Mouse (Mus musculus): ENCODE data around the gene Cth.

- TF ChIP-seq CTCF (IDR thresholded peaks at IDR 0.05; ENCODE audit: borderline replicate concordance, extremely low read depth, insufficient read depth, insufficient read length) (no peak), POLR2A (IDR thresholded peaks at IDR 0.05; ENCODE audit: borderline replicate concordance, extremely low read depth, insufficient read depth, insufficient read length, poor library complexity, severe bottlenecking) (no peak)
Measured at GRCm38 (mm10) chr3:157971151-157971550, 46.3 kb upstream of the Cth start.
